23 mouse cellular contexts compared by ENCODE assay signal in the genomic region with DNA sequence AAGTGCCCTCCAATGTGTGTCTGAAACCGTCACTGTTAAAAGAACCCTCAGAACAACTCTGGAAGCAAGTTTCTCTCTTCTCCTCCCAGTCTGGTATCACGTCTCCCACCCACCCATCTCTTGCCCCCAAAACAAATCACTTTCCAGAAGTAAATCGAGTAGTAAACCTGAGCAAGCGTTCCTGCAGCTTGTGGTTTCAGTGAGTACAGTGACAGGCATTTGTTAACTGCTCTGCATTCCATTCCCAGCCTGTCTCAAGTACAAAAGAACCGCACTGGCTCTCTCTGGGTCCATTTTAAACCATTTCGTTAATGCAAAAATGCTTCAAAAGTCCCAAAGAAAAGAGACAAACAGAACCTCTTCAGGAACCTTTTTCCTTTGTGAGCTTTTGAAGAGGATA.
DNase-seq lines count a peak whose midpoint lies in the region; ATAC-seq and TF ChIP-seq lines count a peak whose summit lies in the region.
"Had no signal": no experiment of that assay in that cellular context is flagged by ENCODE, and none has a peak within 500 bp of the region (broad histone marks: within the 10 kb centered on the region; RNA-seq: fewer than 3 reads in every experiment).

No protein-coding gene starts in this region.

- no peak for TF ChIP-seq CTCF in heart, postnatal 0 days (IDR thresholded peaks at IDR 0.05; ENCODE audit: low read depth)
- no peak for TF ChIP-seq CTCF in kidney, postnatal 0 days (IDR thresholded peaks at IDR 0.05; ENCODE audit: low read depth)

- WGBS in heart, postnatal 0 days: 35% methylated on average over 6 of the region's 6 CpGs
- WGBS in heart, embryonic 10.5 days: 57% methylated on average over 6 of the region's 6 CpGs
- 53% methylated on average over 6 of the region's 6 CpGs for WGBS in kidney, postnatal 0 days

- H3K4me2 ChIP-seq in heart, postnatal 0 days (ENCODE audit: low read depth, low read length): no peak overlapping the region
- no peak overlapping the region for H3K4me2 ChIP-seq in kidney, postnatal 0 days (ENCODE audit: low read length)
- H3K4me2 ChIP-seq: embryonic facial prominence, embryonic 13.5 days had no signal

- H3K27ac ChIP-seq in heart, postnatal 0 days (ENCODE audit: low read depth): no peak overlapping the region
- no peak overlapping the region for H3K27ac ChIP-seq in heart, embryonic 10.5 days
- no peak overlapping the region for H3K27ac ChIP-seq in kidney, postnatal 0 days
- H3K27ac ChIP-seq: embryonic facial prominence, embryonic 13.5 days; forebrain, embryonic 10.5 days; gastrocnemius, adult 2 months; hindbrain, embryonic 10.5 days had no signal

- no peak for TF ChIP-seq EP300 in heart, postnatal 0 days (IDR thresholded peaks at IDR 0.05; ENCODE audit: low read depth)

- no peaks in the 10 kb centered on the region for H3K36me3 ChIP-seq in heart, postnatal 0 days (replicated peaks; ENCODE audit: control insufficient read depth, insufficient read depth, low read length)
- H3K36me3 ChIP-seq in heart, embryonic 10.5 days: no peaks in the 10 kb centered on the region
- no peaks in the 10 kb centered on the region for H3K36me3 ChIP-seq in kidney, postnatal 0 days (ENCODE audit: insufficient read depth, low read length)
- H3K36me3 ChIP-seq: embryonic facial prominence, embryonic 13.5 days; forebrain, embryonic 10.5 days; hindbrain, embryonic 10.5 days had no signal

- no peaks in the 10 kb centered on the region for H3K4me1 ChIP-seq in heart, postnatal 0 days (ENCODE audit: control insufficient read depth, insufficient read depth)
- no peaks in the 10 kb centered on the region for H3K4me1 ChIP-seq in heart, embryonic 10.5 days
- no peaks in the 10 kb centered on the region for H3K4me1 ChIP-seq in kidney, postnatal 0 days (replicated peaks; ENCODE audit: insufficient read depth, low read length)
- H3K4me1 ChIP-seq: embryonic facial prominence, embryonic 13.5 days; forebrain, embryonic 10.5 days; hindbrain, embryonic 10.5 days had no signal

- ATAC-seq in heart, postnatal 0 days (ENCODE audit: insufficient read depth, low read depth): no peak
- no peak for ATAC-seq in kidney, postnatal 0 days (replicated peaks; ENCODE audit: low FRiP score, low read depth)
- ATAC-seq: forebrain, embryonic 14.5 days; hindbrain, embryonic 16.5 days; inflammation-experienced regulatory T-cells, adult 6 months had no signal

- H3K9ac ChIP-seq in heart, postnatal 0 days (replicated peaks; ENCODE audit: low read depth, low read length): no peak overlapping the region
- H3K9ac ChIP-seq in kidney, postnatal 0 days (ENCODE audit: low read depth, low read length): no peak overlapping the region
- H3K9ac ChIP-seq: embryonic facial prominence, embryonic 13.5 days had no signal

- DNase-seq in heart, postnatal 0 days (ENCODE audit: low spot score): peak; percentile 8
- DNase-seq in heart, embryonic 10.5 days (ENCODE audit: low spot score): no peak
- peak; percentile 10 for DNase-seq in kidney, postnatal 0 days (ENCODE audit: low spot score)
- DNase-seq in kidney, postnatal 14 days: no peak
- DNase-seq in Muller cell, postnatal 12 days (ENCODE audit: inconsistent ontology term): peak; percentile 91
- DNase-seq in ZHBTc4 (ENCODE audit: low read depth, low spot score): peak; percentile 33
- no peak for DNase-seq in layer of hippocampus, postnatal 10 days (ENCODE audit: low spot score in 2 of 2)
- no peak for DNase-seq in layer of hippocampus, postnatal 14 days (ENCODE audit: low spot score in 2 of 2)
- DNase-seq: adrenal gland, adult 2 months; adrenal gland, postnatal 25 days; cerebellum, adult 18-20 months; cerebellum, adult 9-11 months; embryo, embryonic 11 days; gastrocnemius, adult 2 months; gastrocnemius, postnatal 25 days; kidney, adult 8-10 months had no signal

- no peak overlapping the region for H3K4me3 ChIP-seq in heart, postnatal 0 days (ENCODE audit: low read depth, low read length)
- H3K4me3 ChIP-seq in heart, embryonic 10.5 days: no peak overlapping the region
- H3K4me3 ChIP-seq in kidney, postnatal 0 days (replicated peaks; ENCODE audit: low read depth, low read length): no peak overlapping the region
- H3K4me3 ChIP-seq: embryonic facial prominence, embryonic 13.5 days; erythroblast, embryonic 14.5 days; forebrain, embryonic 10.5 days; gastrocnemius, adult 2 months; hindbrain, embryonic 10.5 days had no signal

- H3K9me3 ChIP-seq in heart, postnatal 0 days (replicated peaks; ENCODE audit: control insufficient read depth, low read length): no peaks in the 10 kb centered on the region
- H3K9me3 ChIP-seq in heart, embryonic 10.5 days: no peaks in the 10 kb centered on the region
- no peaks in the 10 kb centered on the region for H3K9me3 ChIP-seq in kidney, postnatal 0 days (replicated peaks; ENCODE audit: low read length)
- H3K9me3 ChIP-seq: embryonic facial prominence, embryonic 13.5 days; forebrain, embryonic 10.5 days; hindbrain, embryonic 10.5 days had no signal

- H3K27me3 ChIP-seq in heart, postnatal 0 days (ENCODE audit: control insufficient read depth, insufficient read depth, low read length): no peaks in the 10 kb centered on the region
- H3K27me3 ChIP-seq in heart, embryonic 10.5 days (ENCODE audit: insufficient read depth, poor library complexity, severe bottlenecking): no peaks in the 10 kb centered on the region
- no peaks in the 10 kb centered on the region for H3K27me3 ChIP-seq in kidney, postnatal 0 days (ENCODE audit: insufficient read depth, low read length)
- H3K27me3 ChIP-seq: embryonic facial prominence, embryonic 13.5 days had no signal

Comparison
In these comparisons a context has a peak if more than half of its experiments do, and no peak if none do; other contexts are left out.
1. DNase-seq: peak in heart, postnatal 0 days (single experiment), kidney, postnatal 0 days (single experiment), Muller cell, postnatal 12 days (single experiment) and ZHBTc4 (single experiment); none in heart, embryonic 10.5 days (single experiment), kidney, postnatal 14 days (single experiment), layer of hippocampus, postnatal 10 days (0 of 2) and layer of hippocampus, postnatal 14 days (0 of 2).